Mouse (Mus musculus) layer of hippocampus, adult 18-20 months (tissue): Measurements from ENCODE around the gene Slc25a5. TPM values are rescaled to one million over a fixed set of nuclear protein-coding genes. Genes with fewer than 3 reads are reported as not detected.
"Not testable (repeated sequence)": the region's sequence is repeated elsewhere in the genome, so short reads cannot be mapped to it uniquely, and the experiment has no call there.

Experiments
- DNase-seq, 2 experiments: peaks; one replicate each; pipeline ENCODE4 v3.0.0; 2022; ENCODE audit warnings: low spot score in 2 of 2
- long read RNA-seq: library from polyadenylated mRNA; stranded (forward); transcript quantifications from one replicate; pipeline ENCODE4 v2.0.0, GENCODE M21; 2021
- total RNA-seq, 2 experiments: library from RNA; stranded (reverse); gene quantifications; 2 replicates each; pipeline ENCODE4 v1.2.3; 2021

Slc25a5 gene
- total RNA-seq = 100 to 1,000 TPM; 320 to 325 TPM
- long read RNA-seq, transcript Slc25a5-201 (4 exons, 1,240 nt) = major isoform, 299 of 981 reads
- long read RNA-seq, partial matches to known transcripts = 5 of 981 reads
- long read RNA-seq, other reads (novel, unspliced or antisense) = 675 of 981 reads

DNA sequence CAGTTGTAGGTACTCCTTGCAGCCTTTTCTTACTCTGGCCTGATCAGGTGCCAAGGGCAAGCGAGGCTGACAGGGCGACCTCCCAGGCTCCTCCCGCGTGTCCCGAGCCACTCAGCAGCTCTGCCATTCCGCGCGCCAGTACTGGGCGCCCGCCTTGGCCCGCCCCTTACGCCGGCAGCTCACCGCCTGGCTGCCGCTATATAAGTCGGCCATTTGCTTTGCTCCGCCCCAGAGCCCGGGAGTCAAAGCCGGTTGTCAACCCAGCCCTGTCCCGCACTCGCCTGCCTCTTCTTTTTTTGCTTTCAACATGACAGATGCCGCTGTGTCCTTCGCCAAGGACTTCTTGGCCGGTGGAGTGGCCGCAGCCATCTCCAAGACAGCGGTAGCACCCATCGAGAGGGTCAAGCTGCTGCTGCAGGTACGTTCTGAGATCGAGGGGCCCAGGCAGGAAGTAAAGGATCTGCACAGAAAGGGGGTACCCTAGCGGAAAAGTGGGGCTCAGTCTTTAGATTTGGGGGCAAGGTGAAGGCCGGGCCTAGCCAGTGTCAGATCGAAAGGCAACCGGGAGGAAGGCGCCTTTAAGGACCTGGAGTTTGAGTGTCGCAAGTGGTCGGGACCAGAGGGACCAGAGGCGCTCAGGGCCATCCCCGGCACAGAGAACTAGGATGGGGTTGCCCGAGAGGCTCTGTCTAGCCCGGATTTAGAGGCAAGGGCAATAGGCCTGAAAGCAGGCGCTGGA lies at the start of gene Slc25a5:
TSS of gene Slc25a5 (plus strand) at position 228 of the 739 bp plus-strand sequence.
- peak; percentile 71 to 81 for DNase-seq

DNA sequence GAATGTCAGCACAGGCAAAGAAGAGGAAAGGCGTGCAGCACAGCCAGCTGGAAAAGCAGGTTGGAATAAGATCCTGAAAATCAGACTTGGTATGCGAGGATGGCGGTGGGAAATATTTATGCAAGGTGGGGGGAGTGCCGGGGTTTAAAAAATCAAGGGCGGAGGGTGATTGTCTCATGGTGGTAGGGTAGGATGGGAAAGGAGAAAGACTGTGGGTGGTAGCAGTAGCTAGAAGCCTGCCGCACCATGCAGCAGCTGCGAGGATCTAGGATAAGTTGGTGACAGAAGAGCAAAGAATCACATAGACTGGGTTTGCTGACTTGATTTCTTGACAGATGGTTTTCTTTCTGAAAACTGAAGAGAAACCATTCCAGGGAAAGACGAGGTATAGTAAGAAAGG lies 48.7 kb upstream of the Slc25a5 start:
- DNase-seq = no peak

DNA sequence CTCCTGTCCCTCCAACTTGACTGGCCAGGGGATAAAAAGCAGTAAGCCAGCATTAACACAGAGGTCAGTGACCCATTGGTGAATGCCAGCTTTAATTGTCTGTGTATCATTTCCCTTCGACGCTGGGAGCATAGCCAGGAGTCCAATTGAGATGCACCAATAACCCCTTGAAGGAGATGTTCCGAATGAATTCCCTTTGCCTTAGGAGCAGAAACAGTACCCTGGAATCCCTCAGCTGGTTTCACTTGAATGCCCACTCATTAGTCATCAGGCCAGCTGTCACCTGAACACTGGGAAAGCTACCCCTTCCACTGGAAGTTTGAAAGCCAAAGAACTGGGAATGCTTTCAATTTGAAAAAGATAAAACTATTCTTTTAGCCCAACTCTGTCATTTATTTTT lies 46.9 kb upstream of the Slc25a5 start:
- DNase-seq = no peak

DNA sequence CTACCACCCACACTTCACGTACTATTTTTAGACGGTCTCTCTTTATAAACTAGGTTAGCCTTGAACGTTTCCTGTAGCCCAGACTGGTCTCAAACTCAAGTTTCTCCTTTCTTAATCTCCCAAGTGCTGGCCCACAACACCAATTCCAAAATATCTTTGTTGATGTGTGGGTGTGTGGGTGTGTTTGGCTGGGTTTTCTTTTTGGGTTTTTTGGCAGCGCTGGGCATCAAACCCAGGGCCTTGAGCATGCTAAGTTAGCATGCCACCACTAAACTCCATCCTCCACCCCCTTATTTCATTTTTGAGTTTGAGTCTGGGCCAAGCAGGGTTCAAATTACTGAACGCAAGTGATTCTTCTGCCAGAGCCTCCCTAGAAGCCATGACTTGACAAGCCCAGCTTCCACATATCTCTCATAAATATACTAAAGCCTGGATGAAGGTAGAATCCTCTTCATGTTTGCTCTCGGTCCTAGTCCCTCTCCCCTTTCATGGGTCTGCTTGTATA lies 46.1 kb upstream of the Slc25a5 start:
- DNase-seq = no peak

DNA sequence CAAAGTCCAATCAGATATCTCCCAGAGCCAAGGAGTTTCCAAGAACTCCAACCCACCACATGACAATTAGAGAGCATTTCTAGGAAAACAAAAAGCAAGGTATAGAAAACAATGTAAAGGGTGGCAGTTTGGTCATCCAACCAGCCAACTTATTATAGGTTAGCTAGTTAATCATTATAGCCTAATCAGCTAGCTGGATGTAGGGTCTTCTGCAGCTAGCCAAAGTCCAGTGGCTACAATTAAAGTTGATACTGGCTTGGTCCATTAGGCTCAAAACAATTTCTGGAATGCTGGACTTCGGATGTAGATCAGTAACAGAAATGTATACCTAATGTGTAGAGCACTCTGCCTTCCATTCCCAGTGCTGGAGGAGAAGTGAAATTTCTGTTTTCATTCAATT lies 44.9 kb upstream of the Slc25a5 start:
- DNase-seq = no peak

DNA sequence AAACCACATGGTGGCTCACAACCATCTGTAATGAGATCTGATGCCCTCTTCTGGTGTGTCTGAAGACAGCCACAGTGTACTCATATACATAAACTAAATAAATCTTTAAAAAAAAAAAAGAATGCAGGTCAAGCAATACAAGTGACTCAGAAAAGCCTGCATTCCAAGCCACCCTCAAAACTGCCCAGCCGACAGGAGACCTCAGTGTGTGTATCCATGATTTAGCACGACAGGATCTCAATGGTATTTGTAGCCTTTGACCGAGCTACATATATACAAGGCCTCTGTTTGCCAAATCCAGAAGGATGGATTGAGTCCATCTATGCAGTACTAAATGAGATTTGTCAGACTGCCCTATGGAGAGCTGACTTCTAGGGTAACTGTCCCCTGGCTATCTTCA lies 42.9 kb upstream of the Slc25a5 start:
- DNase-seq = no peak

DNA sequence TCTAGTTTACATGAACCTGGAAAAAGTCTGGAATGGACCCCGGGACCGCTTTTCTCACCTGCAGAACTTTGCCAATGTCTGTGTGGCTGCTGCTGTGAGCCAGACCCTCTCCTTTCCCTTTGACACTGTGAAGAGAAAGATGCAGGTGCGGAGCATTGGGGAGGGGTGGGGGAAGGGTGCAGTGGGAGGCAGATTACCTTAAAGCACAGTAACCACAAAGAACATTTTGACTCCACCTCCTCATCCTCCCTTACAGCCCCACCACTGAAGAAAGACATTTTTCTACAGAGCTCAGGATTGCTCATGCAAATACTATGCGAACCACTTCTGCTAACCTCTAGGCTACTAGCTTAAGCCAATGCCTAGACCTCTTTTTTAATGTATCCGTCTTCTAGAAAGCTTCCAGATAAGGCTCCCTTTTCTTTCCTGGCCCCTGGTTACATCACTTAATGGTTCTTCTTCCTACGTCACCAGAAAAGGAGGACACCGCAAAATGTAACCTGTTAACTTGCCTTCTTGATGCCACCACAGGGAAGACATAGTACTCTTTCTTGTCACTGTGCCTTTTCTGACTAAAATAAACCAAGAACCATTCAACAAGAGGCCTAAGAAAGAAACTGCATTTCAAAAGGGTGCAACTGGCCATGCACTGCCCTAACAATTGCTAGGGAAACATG lies 37.5 kb upstream of the Slc25a5 start:
- no peak for DNase-seq

DNA sequence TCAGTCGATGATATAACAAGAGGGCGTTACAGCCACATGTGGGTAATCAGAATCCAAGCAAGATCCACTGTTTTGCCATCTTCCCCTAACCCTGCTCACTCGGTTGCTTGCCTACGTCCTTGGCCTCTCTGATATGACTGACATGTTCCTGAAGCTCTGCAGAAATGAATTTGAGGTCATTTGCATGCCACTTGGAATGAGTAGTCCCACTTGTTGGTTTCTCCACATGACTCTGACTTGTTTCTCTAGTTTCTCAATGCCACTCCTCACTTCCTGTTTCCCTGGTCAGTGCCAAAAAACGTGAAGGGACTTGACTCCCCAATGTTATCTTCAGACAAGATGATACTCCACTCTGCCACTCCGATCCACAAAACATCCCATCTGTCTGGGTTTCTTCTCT lies 36.9 kb upstream of the Slc25a5 start:
- no peak for DNase-seq

DNA sequence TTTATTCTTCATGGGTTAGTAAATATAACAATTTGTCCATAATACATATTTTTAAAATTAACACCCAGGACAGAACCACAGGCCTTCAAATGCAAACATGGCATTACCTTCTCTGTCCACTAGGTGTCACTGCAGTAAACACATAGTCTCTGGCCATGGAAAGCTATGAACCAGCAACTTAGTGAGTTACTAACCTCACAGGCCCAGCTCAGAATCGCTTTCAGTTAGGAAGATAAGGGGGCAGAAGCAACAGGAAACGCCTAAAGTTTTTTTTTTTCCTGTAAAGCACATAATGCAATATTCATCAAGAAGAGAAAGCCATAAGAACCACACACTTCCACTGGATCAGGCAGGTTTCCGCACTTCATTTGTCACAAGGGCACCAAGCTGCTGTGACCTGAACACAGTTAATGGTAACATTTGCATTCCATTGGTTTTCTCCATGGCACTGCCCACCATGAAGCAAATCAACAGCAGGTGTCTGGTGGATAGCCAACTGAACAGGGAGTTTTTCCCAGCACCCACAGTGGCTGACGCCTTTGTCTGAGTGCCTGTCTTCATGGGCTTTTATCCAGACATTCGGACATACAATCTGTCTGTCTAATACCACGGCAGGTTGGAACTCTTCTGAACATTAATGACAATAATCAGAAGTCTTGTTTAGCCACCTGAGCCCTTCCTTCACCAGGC lies 34.4 kb upstream of the Slc25a5 start:
- peak; percentile 27 to 70 for DNase-seq

DNA sequence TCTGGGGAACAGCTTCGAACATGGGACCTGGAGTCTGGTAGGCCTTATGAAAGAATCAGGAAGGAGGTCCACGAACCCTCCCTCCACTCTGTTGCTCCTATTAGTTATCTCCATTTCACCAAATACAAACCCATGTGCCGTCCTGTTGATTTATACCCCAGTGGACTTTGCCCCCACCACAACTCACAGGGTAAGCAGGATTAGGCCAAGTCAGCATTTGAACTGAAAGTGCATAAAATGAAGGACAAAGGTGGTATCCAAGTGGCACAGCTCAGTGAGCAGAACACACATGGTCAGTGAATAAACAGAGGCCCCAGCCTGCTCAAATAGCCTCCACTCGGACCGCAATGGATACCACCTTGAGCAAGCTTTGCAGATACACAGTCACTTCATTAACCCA lies 33.2 kb upstream of the Slc25a5 start:
- no peak for DNase-seq

DNA sequence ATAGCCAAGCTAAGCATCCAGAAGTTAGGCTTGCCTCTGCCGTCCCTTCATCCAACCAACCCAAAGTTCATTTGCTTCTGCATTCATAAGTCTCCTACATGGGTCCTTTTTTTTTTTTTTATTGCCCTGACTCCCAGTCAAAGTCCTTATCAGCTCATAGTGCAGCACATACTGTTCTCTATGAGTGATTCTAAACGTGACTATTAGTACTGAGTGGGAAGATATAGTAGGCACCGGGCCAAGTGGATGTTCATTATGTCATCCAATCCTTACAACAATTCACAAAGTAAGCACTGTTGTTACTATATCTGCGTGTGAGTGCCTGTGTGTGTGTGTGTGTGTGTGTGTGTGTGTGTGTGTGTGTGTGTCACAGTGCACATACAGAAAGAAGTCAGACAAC lies 32.6 kb upstream of the Slc25a5 start:
- DNase-seq = no peak

DNA sequence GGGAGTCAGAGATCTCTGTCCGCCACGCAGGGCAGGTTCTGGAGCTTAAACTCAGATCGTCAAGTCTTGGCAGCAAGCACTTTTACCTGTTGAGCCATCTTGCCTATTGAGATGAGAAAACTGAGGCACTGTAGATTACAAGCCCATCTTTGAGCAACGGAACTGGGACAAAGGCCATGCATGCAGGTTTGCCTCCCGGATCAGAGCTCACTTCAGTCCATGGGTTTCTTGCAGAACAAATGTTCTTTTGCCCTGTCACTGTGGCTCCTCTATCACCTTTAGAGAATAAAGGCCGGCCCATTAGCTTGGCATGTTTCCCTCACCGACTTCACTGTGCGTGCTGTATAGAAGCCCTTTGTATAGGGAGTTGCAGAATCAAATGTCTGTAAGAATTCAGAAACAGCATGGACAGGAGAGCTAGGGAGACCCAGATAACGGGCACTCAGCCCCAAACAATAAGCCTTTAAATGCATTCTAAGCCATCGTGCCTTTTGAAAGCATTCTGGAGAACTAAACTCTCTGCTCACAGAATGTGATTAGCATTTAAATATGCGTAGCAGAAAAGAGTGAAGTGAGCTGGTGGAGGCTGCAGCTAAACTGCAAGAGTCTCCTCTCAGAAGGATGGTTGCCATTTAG lies 32.0 kb upstream of the Slc25a5 start:
- no peak for DNase-seq

DNA sequence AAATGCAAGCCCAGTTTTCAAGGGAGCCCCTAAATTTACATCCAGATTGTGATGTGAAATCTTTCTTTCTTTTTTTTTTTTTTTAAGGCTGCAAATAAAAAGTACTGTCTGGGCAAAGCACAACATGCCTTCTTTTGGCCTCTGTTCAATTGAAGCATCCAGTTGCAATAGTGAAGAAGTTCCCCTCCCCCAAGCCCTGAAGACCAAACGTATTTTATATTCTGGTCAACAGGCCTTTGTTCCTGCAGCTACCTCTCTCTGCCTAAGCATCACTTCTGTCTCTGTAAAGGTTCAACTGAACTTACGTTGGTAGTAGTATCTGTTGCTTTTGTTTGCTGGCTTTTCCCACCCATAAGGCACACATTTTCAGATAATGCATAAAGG lies 31.5 kb upstream of the Slc25a5 start:
- no peak for DNase-seq

DNA sequence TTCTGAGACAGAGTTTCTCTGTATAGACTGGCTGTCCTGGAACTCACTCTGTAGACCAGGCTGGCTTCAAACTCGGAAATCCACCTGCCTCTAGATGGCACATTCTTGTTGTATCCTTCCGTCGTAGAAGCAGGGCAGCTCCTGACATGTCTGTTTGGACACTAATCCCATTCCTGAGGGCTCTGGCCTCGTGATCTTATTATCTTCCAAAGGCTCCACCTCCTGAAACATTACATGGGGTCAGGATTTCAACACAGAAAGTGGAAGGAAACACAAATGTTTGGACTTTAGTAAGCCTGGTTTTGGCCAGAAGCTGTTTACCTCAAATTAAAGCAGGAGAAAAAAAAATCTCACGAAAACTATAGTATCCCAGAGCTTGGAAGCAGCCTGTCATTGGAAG lies 28.1 kb upstream of the Slc25a5 start:
- DNase-seq = no peak

DNA sequence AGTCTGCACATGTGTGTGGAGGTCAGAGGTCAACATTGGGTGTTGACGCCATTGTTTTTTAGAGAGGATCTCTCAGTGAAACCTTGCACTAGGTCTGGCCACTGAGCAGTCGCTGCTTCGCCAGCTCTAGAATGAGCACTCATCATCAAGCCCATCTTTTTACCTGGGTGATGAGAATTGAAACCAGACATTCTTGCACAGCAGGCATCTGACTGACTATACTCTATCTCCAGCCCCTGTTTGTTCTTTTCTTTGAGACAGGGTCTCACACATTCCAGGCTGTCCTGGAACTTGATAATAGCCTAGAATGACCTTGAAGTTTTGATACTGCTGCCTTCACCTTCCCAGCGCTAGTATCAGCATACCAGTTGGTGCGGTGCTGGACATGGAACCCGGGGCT lies 22.9 kb upstream of the Slc25a5 start:
- no peak for DNase-seq

DNA sequence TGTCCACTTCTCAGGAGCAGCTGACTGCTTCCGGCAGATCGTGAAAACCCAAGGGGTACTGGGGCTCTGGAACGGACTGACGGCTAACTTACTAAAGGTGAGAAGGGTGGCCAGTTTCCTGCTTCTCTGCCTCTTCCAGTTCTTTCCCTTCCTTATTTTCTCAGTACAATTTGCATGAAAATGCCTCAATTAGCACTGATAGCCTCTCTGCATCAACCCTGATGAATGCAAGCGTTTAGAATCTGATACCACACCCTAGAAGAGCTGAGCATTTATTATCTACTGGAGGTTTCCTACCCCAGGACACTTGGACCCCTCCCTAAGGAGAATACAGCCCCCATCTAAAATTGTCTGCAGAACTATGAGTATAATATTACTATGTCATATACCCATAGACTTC lies 19.9 kb upstream of the Slc25a5 start:
- no peak for DNase-seq

DNA sequence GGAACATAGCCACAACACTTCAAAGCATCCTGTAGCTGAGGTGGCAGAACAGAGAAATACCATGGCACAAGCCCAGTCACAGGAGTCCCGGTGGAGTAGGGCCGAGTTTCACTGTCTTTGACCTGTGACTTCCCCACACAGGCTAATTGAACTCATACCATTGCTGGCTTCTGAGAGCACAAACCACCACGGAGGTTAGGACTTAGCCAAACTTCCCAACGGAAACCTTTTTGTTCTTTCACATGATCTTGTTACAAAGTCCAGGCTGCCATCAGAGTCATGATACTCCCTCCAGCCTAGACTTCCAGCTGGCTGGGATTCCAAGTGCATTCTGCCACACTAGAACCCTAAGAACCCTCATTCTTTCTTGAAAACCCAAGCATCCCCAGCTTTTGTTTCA lies 17.8 kb upstream of the Slc25a5 start:
- no peak for DNase-seq

DNA sequence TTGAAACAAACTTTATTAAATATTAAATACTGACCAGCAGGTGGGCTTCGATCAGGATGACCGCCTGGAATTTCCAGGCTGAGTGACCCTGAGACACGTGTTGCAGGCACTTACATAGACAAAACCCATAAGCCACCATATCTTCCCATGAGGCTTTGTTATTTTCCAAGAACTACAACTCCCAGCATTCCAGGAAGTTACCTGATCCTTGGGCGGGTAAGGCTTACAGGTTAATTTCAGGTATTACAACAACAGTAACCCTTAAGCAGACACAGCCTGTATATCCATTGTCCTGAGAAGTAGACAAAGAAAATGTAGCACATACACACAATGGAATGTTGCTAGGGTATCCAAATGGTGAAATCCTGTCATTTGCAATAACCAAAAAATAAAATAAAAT lies 6.1 kb upstream of the Slc25a5 start:
- DNase-seq = no peak

DNA sequence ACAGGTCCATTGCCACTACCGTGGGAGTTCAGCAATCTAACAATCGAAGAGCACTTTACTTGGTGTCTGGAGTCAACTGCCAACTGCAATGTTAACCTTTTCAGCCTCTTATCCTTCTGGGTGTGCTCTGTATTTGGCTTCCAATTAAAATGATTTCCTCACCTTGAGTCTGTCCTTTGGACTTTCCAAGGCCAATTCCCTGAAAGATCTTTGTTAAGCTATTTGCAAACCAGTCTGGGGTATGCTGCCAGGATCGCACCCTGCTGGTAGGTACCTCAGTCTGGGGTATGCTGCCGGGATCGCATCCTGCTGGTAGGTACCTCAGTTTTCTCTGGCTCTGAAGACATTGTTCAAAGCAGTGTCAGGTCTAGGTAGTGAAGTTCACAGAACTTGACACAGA lies 880 bp upstream of the Slc25a5 start:
- no peak for DNase-seq

DNA sequence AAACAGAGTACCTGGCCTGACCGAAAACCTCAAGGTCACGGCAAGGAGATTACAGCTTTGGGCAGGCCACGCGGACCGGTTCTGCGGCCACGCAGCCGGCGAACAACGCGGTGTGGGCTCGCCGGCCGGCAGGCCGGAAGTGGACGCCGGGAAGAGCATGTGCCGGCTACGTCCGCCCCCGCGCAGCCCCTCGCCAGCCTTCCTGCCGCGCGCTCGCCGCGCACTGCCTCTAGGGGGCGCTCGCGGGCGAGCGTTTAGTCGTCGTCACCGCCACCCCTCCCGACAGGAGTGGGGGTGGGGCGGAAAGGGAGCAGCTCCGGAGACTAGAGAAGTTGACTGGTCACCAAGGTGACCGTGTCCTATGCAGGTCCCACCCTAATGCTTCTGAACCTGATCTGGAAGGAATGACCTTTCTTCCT lies 721 bp downstream of the Slc25a5 start:
- peak; percentile 75 to 86 for DNase-seq

DNA sequence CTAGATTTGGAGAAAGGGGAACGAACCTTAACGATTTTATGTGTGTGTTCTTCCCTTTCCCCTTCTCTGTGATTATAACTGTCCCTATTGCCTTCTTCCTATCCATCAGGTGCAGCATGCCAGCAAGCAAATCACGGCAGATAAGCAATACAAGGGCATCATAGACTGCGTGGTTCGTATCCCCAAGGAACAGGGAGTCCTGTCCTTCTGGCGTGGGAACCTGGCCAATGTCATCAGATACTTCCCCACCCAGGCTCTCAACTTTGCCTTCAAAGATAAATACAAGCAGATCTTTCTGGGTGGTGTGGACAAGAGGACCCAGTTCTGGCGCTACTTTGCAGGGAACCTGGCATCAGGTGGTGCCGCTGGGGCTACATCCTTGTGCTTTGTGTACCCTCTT lies 1.3 kb downstream of the Slc25a5 start:
- DNase-seq = not testable (repeated sequence)
